Mouse (Mus musculus): ENCODE data around the gene Fstl1. TPM values are rescaled to one million over a fixed set of nuclear protein-coding genes. Genes with fewer than 3 reads are reported as not detected.

Fstl1 gene
- polyA plus RNA-seq, 1 experiment from 2014 or later = 312 TPM

- H3K36me3 ChIP-seq = peaks cover 14% of the 10 kb centered on the region; the same call in 1 of the 2 replicates
- no peaks in the 10 kb centered on the region for H3K9me3 ChIP-seq
- peaks cover 19% of the 10 kb centered on the region for H3K4me1 ChIP-seq
- H3K27ac ChIP-seq = peak overlapping the region; percentile 99
- peak; percentile 86 for DNase-seq (ENCODE audit: low spot score)
- peak overlapping the region; percentile 98 for H3K4me3 ChIP-seq
- under 1% methylated on average over 87 of the region's 87 CpGs for WGBS
- H3K27me3 ChIP-seq (ENCODE audit: insufficient read depth, poor library complexity, severe bottlenecking) = no peaks in the 10 kb centered on the region
These were observed 92.1 kb downstream of the Fstl1 start for GRCm38 (mm10) chr16:37868506-37869469.

GRCm38 (mm10) chr16:37869470-37870231 is 93.0 kb downstream of the Fstl1 start:
- H3K27me3 ChIP-seq (ENCODE audit: insufficient read depth, poor library complexity, severe bottlenecking) = no peaks in the 10 kb centered on the region
- peak overlapping the region; percentile 99 for H3K27ac ChIP-seq
- H3K9me3 ChIP-seq = no peaks in the 10 kb centered on the region
- H3K4me3 ChIP-seq = peak overlapping the region; percentile 98
- DNase-seq (ENCODE audit: low spot score) = no peak
- peaks cover 14% of the 10 kb centered on the region; the same call in 1 of the 2 replicates for H3K36me3 ChIP-seq
- WGBS = 26% methylated on average over 4 of the region's 4 CpGs
- peaks cover 19% of the 10 kb centered on the region for H3K4me1 ChIP-seq

- 75% methylated on average over 4 of the region's 4 CpGs for WGBS
- Histone ChIP-seq H3K4me3 (no peak overlapping the region), H3K27ac (no peak overlapping the region)
These were observed 94.5 kb downstream of the Fstl1 start for GRCm38 (mm10) chr16:37871112-37871715.

GRCm38 (mm10) chr16:37874501-37875235 is 98.0 kb downstream of the Fstl1 start:
- Histone ChIP-seq H3K36me3 (peaks cover 42% of the 10 kb centered on the region), H3K4me1 (peaks cover 18% of the 10 kb centered on the region), H3K27me3 (ENCODE audit: insufficient read depth, poor library complexity, severe bottlenecking) (no peaks in the 10 kb centered on the region), H3K4me3 (no peak overlapping the region), H3K27ac (no peak overlapping the region), H3K9me3 (no peaks in the 10 kb centered on the region)
- 80% methylated on average over 4 of the region's 4 CpGs for WGBS
- no peak for DNase-seq (ENCODE audit: low spot score)

More at GRCm38 (mm10) chr16:37871112-37871715, 94.5 kb downstream of the Fstl1 start:
- Histone ChIP-seq H3K27me3 (ENCODE audit: insufficient read depth, poor library complexity, severe bottlenecking) (no peaks in the 10 kb centered on the region), H3K36me3 (peaks cover 14% of the 10 kb centered on the region; the same call in 1 of the 2 replicates), H3K4me1 (peaks cover 23% of the 10 kb centered on the region), H3K9me3 (no peaks in the 10 kb centered on the region)
- no peak for DNase-seq (ENCODE audit: low spot score)

- H3K4me3 ChIP-seq = no peak overlapping the region
- DNase-seq (ENCODE audit: low spot score) = no peak
- 0 out of 2 replicates have a peak, but pooled peaks cover 4% of the 10 kb centered on the region for H3K4me1 ChIP-seq
- WGBS = 96% methylated on average over 3 of the region's 3 CpGs
- H3K27ac ChIP-seq = no peak overlapping the region
- H3K36me3 ChIP-seq = peaks cover 58% of the 10 kb centered on the region
- H3K9me3 ChIP-seq = no peaks in the 10 kb centered on the region
- no peaks in the 10 kb centered on the region for H3K27me3 ChIP-seq (ENCODE audit: insufficient read depth, poor library complexity, severe bottlenecking)
These were observed 100.7 kb downstream of the Fstl1 start for GRCm38 (mm10) chr16:37877406-37877805.

- no peaks in the 10 kb centered on the region for H3K9me3 ChIP-seq
- H3K4me3 ChIP-seq = no peak overlapping the region
- WGBS = 87% methylated on average over 7 of the region's 7 CpGs
- no peak overlapping the region for H3K27ac ChIP-seq
- H3K36me3 ChIP-seq = peaks cover 71% of the 10 kb centered on the region
- H3K27me3 ChIP-seq (ENCODE audit: insufficient read depth, poor library complexity, severe bottlenecking) = no peaks in the 10 kb centered on the region
- no peak for DNase-seq (ENCODE audit: low spot score)
- 0 out of 2 replicates have a peak, but pooled peaks cover 4% of the 10 kb centered on the region for H3K4me1 ChIP-seq
These were observed 102.4 kb downstream of the Fstl1 start for GRCm38 (mm10) chr16:37878951-37879505.

- Histone ChIP-seq H3K27ac (no peak overlapping the region), H3K27me3 (ENCODE audit: insufficient read depth, poor library complexity, severe bottlenecking) (no peaks in the 10 kb centered on the region), H3K36me3 (peaks cover 74% of the 10 kb centered on the region), H3K9me3 (no peaks in the 10 kb centered on the region), H3K4me1 (0 out of 2 replicates have a peak, but pooled peaks cover 2% of the 10 kb centered on the region), H3K4me3 (no peak overlapping the region)
- no peak for DNase-seq (ENCODE audit: low spot score)
- WGBS = 94% methylated on average over 4 of the region's 4 CpGs
These were observed 103.2 kb downstream of the Fstl1 start for GRCm38 (mm10) chr16:37879750-37880419.

- 63% methylated on average over 2 of the region's 2 CpGs for WGBS
These were observed 104.5 kb downstream of the Fstl1 start for GRCm38 (mm10) chr16:37881168-37881567.

More at GRCm38 (mm10) chr16:37881168-37881567, 104.5 kb downstream of the Fstl1 start:
- Histone ChIP-seq H3K36me3 (peaks cover 74% of the 10 kb centered on the region), H3K27me3 (ENCODE audit: insufficient read depth, poor library complexity, severe bottlenecking) (no peaks in the 10 kb centered on the region), H3K4me1 (no peaks in the 10 kb centered on the region), H3K4me3 (no peak overlapping the region), H3K27ac (no peak overlapping the region), H3K9me3 (no peaks in the 10 kb centered on the region)
- DNase-seq (ENCODE audit: low spot score) = no peak

Other genes starting within 250 kb of the Fstl1 start
- gene Gtf2e1, start 237.1 kb upstream of the Fstl1 start, polyA plus RNA-seq (2016; fragmentation: Nextera tagmentation; extraction: Ambion mirVana) = 35.3 and 38.5 TPM in 2 replicates
- gene Rabl3, start 237.0 kb upstream of the Fstl1 start, polyA plus RNA-seq (2016; fragmentation: Nextera tagmentation; extraction: Ambion mirVana) = 39.8 and 40.5 TPM in 2 replicates
- gene Hgd, start 196.7 kb upstream of the Fstl1 start, polyA plus RNA-seq (2016; fragmentation: Nextera tagmentation; extraction: Ambion mirVana) = 0.27 and 1.9 TPM in 2 replicates
- gene Ndufb4, start 122.4 kb upstream of the Fstl1 start, polyA plus RNA-seq (2016; fragmentation: Nextera tagmentation; extraction: Ambion mirVana) = 61.3 and 67.0 TPM in 2 replicates
- 0.88 and 1.0 TPM in 2 replicates for gene Gm36028, start 84.3 kb downstream of the Fstl1 start, polyA plus RNA-seq (2016; fragmentation: Nextera tagmentation; extraction: Ambion mirVana)
- gene Lrrc58, start 91.5 kb downstream of the Fstl1 start, polyA plus RNA-seq (2016; fragmentation: Nextera tagmentation; extraction: Ambion mirVana) = 42.8 and 48.3 TPM in 2 replicates
- 0.40 and 0.67 TPM in 2 replicates for gene Gpr156, start 139.6 kb downstream of the Fstl1 start, polyA plus RNA-seq (2016; fragmentation: Nextera tagmentation; extraction: Ambion mirVana)

All from heart, embryonic 10.5 days (tissue).